Mouse (Mus musculus): ENCODE measurements around the gene Arpc2.

GRCm38 (mm10) chr1:74245525-74245924 is 9.6 kb downstream of the Arpc2 start:
- TF ChIP-seq POLR2AphosphoS5 (IDR thresholded peaks at IDR 0.05; ENCODE audit: insufficient replicate concordance, low read depth, low read length) (no peak), CTCF (IDR thresholded peaks at IDR 0.05; ENCODE audit: low read depth, low read length) (no peak), GATA1 (IDR thresholded peaks at IDR 0.05; ENCODE audit: borderline replicate concordance, low read length) (no peak)
